Mouse (Mus musculus): ENCODE results near the gene Ap2a2. TPM values are rescaled to one million over a fixed set of nuclear protein-coding genes. Genes with fewer than 3 reads are reported as not detected.

Gene Ap2a2
- polyA plus RNA-seq (2015; fragmentation: Illumina TruSeq; extraction: RNeasy Lipid Tissue Mini Kit (QIAGEN cat#74804); ENCODE audit: low read depth, low replicate concordance), result 97.0 TPM

DNA sequence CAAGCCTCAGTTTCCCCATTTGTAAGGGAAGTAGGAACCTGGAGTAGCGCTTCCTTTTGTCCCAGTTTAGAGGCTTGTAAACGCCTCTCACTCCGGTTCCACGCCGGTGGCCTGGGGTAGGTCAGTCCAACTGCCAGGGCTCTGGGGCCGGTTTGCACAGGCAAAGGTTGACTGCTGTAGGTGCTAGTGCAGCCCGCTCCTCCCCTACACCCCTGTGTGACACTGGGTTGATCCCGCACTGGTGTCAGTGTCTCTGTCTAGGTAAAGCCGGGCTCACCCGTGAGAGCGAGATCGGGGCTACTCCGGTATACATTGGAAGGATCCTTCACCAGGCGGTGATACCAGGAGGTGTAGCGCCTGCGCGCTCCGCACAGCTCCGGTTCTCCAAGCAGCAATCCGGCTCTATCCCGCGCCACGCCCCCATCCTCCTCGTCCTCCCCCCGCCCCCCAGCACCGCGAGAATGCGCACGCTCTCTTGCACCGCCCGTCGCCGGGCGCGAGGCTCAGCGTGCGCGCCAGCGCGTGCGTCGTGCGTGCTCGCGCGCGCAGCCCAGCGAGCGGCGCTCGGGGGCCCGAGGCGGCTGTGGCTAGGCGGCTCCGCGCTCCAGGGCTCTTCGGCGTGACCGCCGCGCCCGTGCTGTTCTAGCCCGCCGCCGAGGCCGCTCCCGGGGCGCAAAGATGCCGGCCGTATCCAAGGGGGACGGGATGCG lies at the start of gene Ap2a2:
TSS of gene Ap2a2 (plus strand) at position 492 of the 710 bp plus-strand sequence.

DNA sequence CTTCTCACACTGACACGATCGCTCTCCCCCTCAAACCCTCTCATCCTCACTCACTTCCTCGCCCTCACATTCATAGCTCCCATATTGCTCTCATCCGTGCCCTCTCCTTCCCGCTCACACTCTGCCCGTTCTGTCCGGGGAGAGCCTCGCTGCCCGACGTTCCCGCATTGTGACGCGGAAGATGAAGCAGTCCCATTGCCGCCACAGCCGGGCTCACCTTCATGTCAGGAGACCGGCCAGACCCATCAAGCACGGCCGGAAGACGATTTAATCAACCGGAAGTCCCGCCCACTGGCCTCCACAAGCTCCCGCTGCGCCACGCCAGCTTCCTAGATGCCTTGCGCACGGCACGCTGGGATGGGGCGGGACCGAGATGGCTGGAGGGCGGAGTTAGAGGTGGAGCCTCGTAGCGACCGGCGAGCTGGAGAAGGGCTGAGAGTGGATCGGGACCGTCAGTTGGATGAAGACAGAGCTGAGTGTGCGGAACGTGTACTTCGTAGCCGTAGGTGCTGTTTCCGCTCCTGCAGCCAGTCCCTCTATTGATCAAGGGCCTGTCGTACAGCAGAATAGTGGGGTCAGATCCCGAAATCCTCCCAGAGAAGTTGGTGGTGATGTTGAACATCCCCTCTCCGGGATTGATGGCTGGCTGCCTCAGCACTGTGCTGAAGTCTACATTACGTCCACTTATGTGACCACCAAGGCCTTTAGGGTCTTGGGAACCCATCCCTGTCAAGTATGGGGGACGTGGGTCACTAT lies 22.2 kb upstream of the Ap2a2 start, which contains the start of gene Chid1:
TSS of gene Chid1 (minus strand) at position 302 of the 756 bp plus-strand sequence.

Other genes with a start within 250 kb of the Ap2a2 start
- 47.0 TPM for gene Deaf1, start 234.5 kb upstream of the Ap2a2 start, polyA plus RNA-seq (2015; fragmentation: Illumina TruSeq; extraction: RNeasy Lipid Tissue Mini Kit (QIAGEN cat#74804); ENCODE audit: low read depth, low replicate concordance)
- 50.5 TPM for gene Tmem80, start 234.4 kb upstream of the Ap2a2 start, polyA plus RNA-seq (2015; fragmentation: Illumina TruSeq; extraction: RNeasy Lipid Tissue Mini Kit (QIAGEN cat#74804); ENCODE audit: low read depth, low replicate concordance)
- gene Eps8l2, start 223.3 kb upstream of the Ap2a2 start, polyA plus RNA-seq (2015; fragmentation: Illumina TruSeq; extraction: RNeasy Lipid Tissue Mini Kit (QIAGEN cat#74804); ENCODE audit: low read depth, low replicate concordance), result 6.6 TPM
- 181 TPM for gene Taldo1, start 170.0 kb upstream of the Ap2a2 start, polyA plus RNA-seq (2015; fragmentation: Illumina TruSeq; extraction: RNeasy Lipid Tissue Mini Kit (QIAGEN cat#74804); ENCODE audit: low read depth, low replicate concordance)
- gene Gatd1, start 148.0 kb upstream of the Ap2a2 start, polyA plus RNA-seq (2015; fragmentation: Illumina TruSeq; extraction: RNeasy Lipid Tissue Mini Kit (QIAGEN cat#74804); ENCODE audit: low read depth, low replicate concordance), result 34.3 TPM
- gene Cend1, start 132.7 kb upstream of the Ap2a2 start, polyA plus RNA-seq (2015; fragmentation: Illumina TruSeq; extraction: RNeasy Lipid Tissue Mini Kit (QIAGEN cat#74804); ENCODE audit: low read depth, low replicate concordance), result 400 TPM
- 208 TPM for gene Slc25a22, start 124.3 kb upstream of the Ap2a2 start, polyA plus RNA-seq (2015; fragmentation: Illumina TruSeq; extraction: RNeasy Lipid Tissue Mini Kit (QIAGEN cat#74804); ENCODE audit: low read depth, low replicate concordance)
- gene Pidd1, start 118.1 kb upstream of the Ap2a2 start, polyA plus RNA-seq (2015; fragmentation: Illumina TruSeq; extraction: RNeasy Lipid Tissue Mini Kit (QIAGEN cat#74804); ENCODE audit: low read depth, low replicate concordance), result 2.1 TPM
- gene Rplp2, start 114.8 kb upstream of the Ap2a2 start, polyA plus RNA-seq (2015; fragmentation: Illumina TruSeq; extraction: RNeasy Lipid Tissue Mini Kit (QIAGEN cat#74804); ENCODE audit: low read depth, low replicate concordance), result 731 TPM
- gene Pnpla2, start 107.0 kb upstream of the Ap2a2 start, polyA plus RNA-seq (2015; fragmentation: Illumina TruSeq; extraction: RNeasy Lipid Tissue Mini Kit (QIAGEN cat#74804); ENCODE audit: low read depth, low replicate concordance), result 18.9 TPM
- gene Cracr2b, start 101.1 kb upstream of the Ap2a2 start, polyA plus RNA-seq (2015; fragmentation: Illumina TruSeq; extraction: RNeasy Lipid Tissue Mini Kit (QIAGEN cat#74804); ENCODE audit: low read depth, low replicate concordance), result 4.0 TPM
- gene Cd151, start 94.8 kb upstream of the Ap2a2 start, polyA plus RNA-seq (2015; fragmentation: Illumina TruSeq; extraction: RNeasy Lipid Tissue Mini Kit (QIAGEN cat#74804); ENCODE audit: low read depth, low replicate concordance), result 42.1 TPM
- gene Polr2l, start 87.0 kb upstream of the Ap2a2 start, polyA plus RNA-seq (2015; fragmentation: Illumina TruSeq; extraction: RNeasy Lipid Tissue Mini Kit (QIAGEN cat#74804); ENCODE audit: low read depth, low replicate concordance), result 45.8 TPM
- 20.6 TPM for gene Tspan4, start 86.9 kb upstream of the Ap2a2 start, polyA plus RNA-seq (2015; fragmentation: Illumina TruSeq; extraction: RNeasy Lipid Tissue Mini Kit (QIAGEN cat#74804); ENCODE audit: low read depth, low replicate concordance)
- gene Chid1, start 22.3 kb upstream of the Ap2a2 start, polyA plus RNA-seq (2015; fragmentation: Illumina TruSeq; extraction: RNeasy Lipid Tissue Mini Kit (QIAGEN cat#74804); ENCODE audit: low read depth, low replicate concordance), result 71.2 TPM
- gene Muc6, start 93.1 kb downstream of the Ap2a2 start, polyA plus RNA-seq (2015; fragmentation: Illumina TruSeq; extraction: RNeasy Lipid Tissue Mini Kit (QIAGEN cat#74804); ENCODE audit: low read depth, low replicate concordance), result not detected
- gene Muc2, start 128.2 kb downstream of the Ap2a2 start, polyA plus RNA-seq (2015; fragmentation: Illumina TruSeq; extraction: RNeasy Lipid Tissue Mini Kit (QIAGEN cat#74804); ENCODE audit: low read depth, low replicate concordance), result not detected
- not detected for gene Muc5ac, start 226.8 kb downstream of the Ap2a2 start, polyA plus RNA-seq (2015; fragmentation: Illumina TruSeq; extraction: RNeasy Lipid Tissue Mini Kit (QIAGEN cat#74804); ENCODE audit: low read depth, low replicate concordance)